Mouse (Mus musculus): ENCODE data around the gene Zfp677. TPM values are rescaled to one million over a fixed set of nuclear protein-coding genes. Genes with fewer than 3 reads are reported as not detected.
"Not testable (repeated sequence)": the region's sequence is repeated elsewhere in the genome, so short reads cannot be mapped to it uniquely, and the experiment has no call there.

Gene Zfp677
- polyA plus RNA-seq (2015; fragmentation: Nextera tagmentation; extraction: Ambion mirVana) = 4.7 TPM in 2 replicates

- 6% methylated on average over 20 of the region's 20 CpGs for WGBS
Observed at GRCm38 (mm10) chr17:21383391-21384056, at the start of gene Zfp677. Zfp677 (plus strand) TSS chr17:21383748.

DNA sequence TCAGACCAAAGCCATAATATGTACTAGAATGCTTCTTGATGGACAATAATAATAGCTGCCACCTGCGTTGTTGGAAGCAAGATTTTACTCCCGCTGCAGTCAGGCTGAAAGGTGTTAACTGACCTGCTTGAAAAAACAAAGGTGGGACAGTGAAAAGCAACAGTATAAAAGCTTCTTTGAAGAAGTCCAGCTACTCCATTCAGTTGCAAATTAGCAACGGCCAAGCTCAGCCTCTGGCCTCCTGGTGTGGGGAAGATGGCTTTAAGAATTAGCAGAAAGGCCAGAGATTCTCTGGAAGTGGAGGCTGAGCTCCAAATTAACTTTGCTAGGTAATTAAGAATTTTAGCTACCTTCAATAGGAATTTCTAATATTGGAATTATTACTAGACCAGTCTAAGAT lies 15.5 kb upstream of the Zfp677 start:
- not testable (repeated sequence) for H3K4me1 ChIP-seq (replicated peaks); H3K36me3 ChIP-seq; H3K27me3 ChIP-seq; H3K9ac ChIP-seq; H3K4me2 ChIP-seq; ATAC-seq (ENCODE audit: low FRiP score, low read depth); H3K27ac ChIP-seq (replicated peaks); H3K4me3 ChIP-seq; H3K9me3 ChIP-seq
- WGBS = 14% methylated on average over 3 of the region's 3 CpGs

More at GRCm38 (mm10) chr17:21383391-21384056, at the start of gene Zfp677:
- peak; percentile 99 for ATAC-seq (ENCODE audit: low FRiP score, low read depth)
- H3K27me3 ChIP-seq = no peaks in the 10 kb centered on the region
- peak within 1 kb of the TSS; percentile 51 for H3K9ac ChIP-seq
- peak within 1 kb of the TSS; percentile 95 for H3K4me2 ChIP-seq
- no peaks in the 10 kb centered on the region for H3K36me3 ChIP-seq
- H3K4me1 ChIP-seq (replicated peaks) = peaks cover 18% of the 10 kb centered on the region; the same call in 1 of the 2 replicates
- peak within 1 kb of the TSS; percentile 73 for H3K27ac ChIP-seq (replicated peaks)
- H3K9me3 ChIP-seq = no peaks in the 10 kb centered on the region
- H3K4me3 ChIP-seq = peak within 1 kb of the TSS; percentile 62

DNA sequence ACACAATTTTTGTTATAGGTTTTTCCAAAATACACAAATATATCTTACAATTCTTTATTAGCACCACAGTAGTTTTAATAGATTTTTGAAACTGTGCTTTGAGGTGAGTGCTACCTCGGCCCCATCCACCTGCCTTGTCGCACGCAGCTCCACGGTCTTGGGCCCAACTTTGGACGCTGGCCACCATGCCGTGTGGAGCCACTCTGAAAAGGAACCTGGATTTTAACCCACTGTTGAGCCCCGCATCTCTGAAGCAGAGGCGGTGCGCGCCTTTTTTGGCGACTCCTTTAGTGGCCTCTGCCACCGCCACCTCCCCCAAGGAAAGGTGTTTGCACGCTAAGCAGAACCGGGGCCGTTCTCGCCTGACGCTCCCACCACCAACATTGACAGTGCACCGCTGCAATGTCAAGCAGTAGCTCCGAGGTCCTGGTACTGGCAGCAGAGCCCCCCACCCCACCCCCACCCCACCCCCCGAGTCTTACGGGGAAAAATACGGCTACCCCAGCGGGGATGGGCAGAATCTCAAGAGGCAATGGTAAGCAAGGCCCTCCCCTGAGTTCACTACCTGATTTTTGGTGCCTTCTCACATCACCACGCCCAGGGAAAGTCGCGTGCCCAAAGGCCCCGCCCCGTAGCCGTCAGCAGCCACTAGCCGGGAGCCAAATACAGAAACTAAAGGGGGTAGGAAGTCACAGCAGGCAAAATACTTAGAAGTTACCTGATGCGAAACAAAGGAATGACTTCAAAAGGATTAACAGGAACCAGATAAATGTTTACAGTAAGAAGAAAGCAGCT lies 13.4 kb upstream of the Zfp677 start:
- Histone ChIP-seq H3K4me2 (peak overlapping the region; percentile 72), H3K27ac (replicated peaks) (no peak overlapping the region), H3K4me3 (peak overlapping the region; percentile 43), H3K9ac (peak overlapping the region; percentile 39), H3K4me1 (replicated peaks) (no peaks in the 10 kb centered on the region), H3K9me3 (no peaks in the 10 kb centered on the region), H3K36me3 (no peaks in the 10 kb centered on the region), H3K27me3 (no peaks in the 10 kb centered on the region)
- peak; percentile 75 for ATAC-seq (ENCODE audit: low FRiP score, low read depth)
- 9% methylated on average over 31 of the region's 31 CpGs for WGBS

- no peak for ATAC-seq (ENCODE audit: low FRiP score, low read depth)
- no peak overlapping the region for H3K4me3 ChIP-seq
- H3K4me1 ChIP-seq (replicated peaks) = no peaks in the 10 kb centered on the region
- H3K9me3 ChIP-seq = no peaks in the 10 kb centered on the region
- H3K27ac ChIP-seq (replicated peaks) = no peak overlapping the region
- no peak overlapping the region for H3K9ac ChIP-seq
- H3K27me3 ChIP-seq = no peaks in the 10 kb centered on the region
- WGBS = 48% methylated on average over 1 of the region's 1 CpGs
- H3K4me2 ChIP-seq = no peak overlapping the region
- H3K36me3 ChIP-seq = no peaks in the 10 kb centered on the region
Observed at GRCm38 (mm10) chr17:21375311-21375710, 8.2 kb upstream of the Zfp677 start.

GRCm38 (mm10) chr17:21384057-21384411 lies 486 bp downstream of the Zfp677 start:
- H3K4me2 ChIP-seq = peak overlapping the region; percentile 95
- H3K27ac ChIP-seq (replicated peaks) = peak overlapping the region; percentile 73
- H3K36me3 ChIP-seq = no peaks in the 10 kb centered on the region
- peaks cover 18% of the 10 kb centered on the region; the same call in 1 of the 2 replicates for H3K4me1 ChIP-seq (replicated peaks)
- H3K4me3 ChIP-seq = peak overlapping the region; percentile 62
- H3K27me3 ChIP-seq = no peaks in the 10 kb centered on the region
- WGBS = 14% methylated on average over 8 of the region's 8 CpGs
- ATAC-seq (ENCODE audit: low FRiP score, low read depth) = no peak; the same call in none of the 2 replicates
- H3K9ac ChIP-seq = peak overlapping the region; percentile 51
- no peaks in the 10 kb centered on the region for H3K9me3 ChIP-seq

DNA sequence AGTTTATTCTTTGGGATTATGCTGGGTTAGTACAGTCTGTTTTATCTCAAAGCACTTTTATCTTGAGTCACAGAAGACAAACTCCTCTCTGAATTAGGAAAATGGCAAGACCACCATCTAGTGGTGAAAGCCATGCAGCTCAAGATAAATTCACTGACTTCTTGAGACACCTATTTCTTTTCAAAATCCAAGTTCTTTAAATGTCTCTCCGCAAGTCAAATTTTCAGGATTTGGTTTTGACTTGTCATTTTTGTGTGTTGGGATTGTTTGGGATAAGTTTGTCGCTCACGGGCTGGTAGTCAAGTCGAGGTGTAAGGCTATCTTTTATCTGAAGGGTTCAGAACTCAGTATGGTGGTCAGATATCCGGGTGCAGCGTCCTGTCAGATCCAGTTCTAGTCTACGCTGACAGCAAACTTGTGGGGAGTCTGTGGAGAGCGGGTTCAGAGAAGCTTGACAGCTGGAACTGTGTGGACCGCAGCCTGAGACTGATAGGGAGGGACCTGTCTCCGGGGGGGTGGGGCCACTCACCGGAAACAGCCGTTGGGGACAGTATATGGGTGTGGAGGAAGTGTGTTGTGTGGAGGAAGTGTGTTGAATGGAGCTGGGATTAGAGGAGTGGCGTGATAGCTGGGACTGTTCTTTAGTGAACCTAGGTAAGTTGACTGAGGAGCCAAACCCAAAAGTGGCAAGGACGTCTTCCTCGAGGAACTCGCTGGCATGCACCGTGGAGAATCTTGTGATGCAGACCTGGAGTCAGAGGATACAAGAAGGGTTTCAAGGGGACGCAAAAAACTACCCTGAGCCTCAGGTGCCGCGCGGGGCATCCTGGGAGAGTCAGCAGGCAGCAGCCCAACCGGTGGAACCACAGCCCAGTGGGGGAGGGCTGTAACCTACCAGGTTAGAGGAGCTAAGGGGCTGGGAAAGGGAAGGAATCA lies 39.4 kb downstream of the Zfp677 start, which contains the start of gene Zfp54:
Gene Zfp54 (plus strand): TSS at position 564 of the 936 bp plus-strand sequence.
- Histone ChIP-seq H3K36me3 (no peaks in the 10 kb centered on the region), H3K4me1 (replicated peaks) (peaks cover 10% of the 10 kb centered on the region), H3K27me3 (no peaks in the 10 kb centered on the region), H3K27ac (replicated peaks) (peak within 1 kb of the TSS; percentile 60), H3K9ac (peak within 1 kb of the TSS; percentile 40), H3K4me3 (peak within 1 kb of the TSS; percentile 54), H3K9me3 (no peaks in the 10 kb centered on the region), H3K4me2 (peak within 1 kb of the TSS; percentile 87)
- ATAC-seq (ENCODE audit: low FRiP score, low read depth) = peak; percentile 99
- under 1% methylated on average over 22 of the region's 22 CpGs for WGBS

DNA sequence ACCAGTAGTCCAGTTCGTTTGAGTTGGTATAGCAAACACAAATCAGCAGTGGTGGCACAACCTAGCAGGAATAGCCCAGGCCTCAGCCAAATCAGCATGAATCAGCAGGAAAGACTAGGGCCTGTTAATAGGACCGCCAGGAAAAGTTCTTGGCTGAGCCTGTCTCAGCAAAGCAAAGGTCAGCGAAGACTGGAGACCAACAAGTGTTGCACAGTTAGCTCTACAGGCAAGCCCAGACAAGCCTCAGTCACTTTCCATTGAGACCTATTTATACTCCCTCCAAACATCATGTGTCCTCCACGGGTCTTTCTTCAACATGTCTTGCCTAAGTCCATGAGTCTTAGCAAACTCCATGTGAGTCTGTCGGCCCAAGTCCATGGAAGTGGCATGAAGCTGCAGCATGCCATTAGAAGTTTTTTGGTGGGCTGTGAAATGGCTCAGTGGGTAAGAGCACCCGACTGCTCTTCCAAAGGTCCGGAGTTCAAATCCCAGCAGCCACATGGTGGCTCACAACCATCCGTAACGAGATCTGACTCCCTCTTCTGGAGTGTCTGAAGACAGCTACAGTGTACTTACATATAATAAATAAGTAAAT lies 55.4 kb downstream of the Zfp677 start:
- H3K4me2 ChIP-seq = not testable (repeated sequence)

More for the DNA sequence above, 55.4 kb downstream of the Zfp677 start:
- H3K4me3 ChIP-seq; H3K9ac ChIP-seq; H3K27me3 ChIP-seq; H3K27ac ChIP-seq (replicated peaks); H3K4me1 ChIP-seq (replicated peaks); H3K9me3 ChIP-seq; ATAC-seq (ENCODE audit: low FRiP score, low read depth): not testable (repeated sequence)
- peaks cover 11% of the 10 kb centered on the region for H3K36me3 ChIP-seq
- 83% methylated on average over 9 of the region's 9 CpGs for WGBS

Other genes with a start within 250 kb of the Zfp677 start
- gene Vmn1r234, start 157.7 kb upstream of the Zfp677 start, polyA plus RNA-seq (2015; fragmentation: Nextera tagmentation; extraction: Ambion mirVana) = not detected in 2 replicates
- gene Vmn1r235, start 127.3 kb upstream of the Zfp677 start, polyA plus RNA-seq (2015; fragmentation: Nextera tagmentation; extraction: Ambion mirVana) = not detected in 2 replicates
- gene Vmn1r236, start 100.8 kb upstream of the Zfp677 start, polyA plus RNA-seq (2015; fragmentation: Nextera tagmentation; extraction: Ambion mirVana) = not detected in 2 replicates
- not detected in 2 replicates for gene Vmn1r237, start 71.9 kb upstream of the Zfp677 start, polyA plus RNA-seq (2015; fragmentation: Nextera tagmentation; extraction: Ambion mirVana)
- gene Zfp54, start 39.5 kb downstream of the Zfp677 start, polyA plus RNA-seq (2015; fragmentation: Nextera tagmentation; extraction: Ambion mirVana) = 4.4 and 5.7 TPM in 2 replicates
- 11.7 and 12.7 TPM in 2 replicates for gene Zfp51, start 66.6 kb downstream of the Zfp677 start, polyA plus RNA-seq (2015; fragmentation: Nextera tagmentation; extraction: Ambion mirVana)
- 9.4 and 9.5 TPM in 2 replicates for gene Zfp53, start 105.2 kb downstream of the Zfp677 start, polyA plus RNA-seq (2015; fragmentation: Nextera tagmentation; extraction: Ambion mirVana)
- gene Zfp52, start 151.8 kb downstream of the Zfp677 start, polyA plus RNA-seq (2015; fragmentation: Nextera tagmentation; extraction: Ambion mirVana) = 2.2 and 2.3 TPM in 2 replicates
- gene Zfp948, start 183.3 kb downstream of the Zfp677 start, polyA plus RNA-seq (2015; fragmentation: Nextera tagmentation; extraction: Ambion mirVana) = 19.2 and 20.5 TPM in 2 replicates

All from hindbrain, embryonic 15.5 days (tissue).